Mouse (Mus musculus): ENCODE measurements around the gene Foxs1. TPM values are rescaled to one million over a fixed set of nuclear protein-coding genes. Genes with fewer than 3 reads are reported as not detected.

Gene Foxs1
- polyA plus RNA-seq, 1 experiment from 2014 or later = 1.1 TPM

DNA sequence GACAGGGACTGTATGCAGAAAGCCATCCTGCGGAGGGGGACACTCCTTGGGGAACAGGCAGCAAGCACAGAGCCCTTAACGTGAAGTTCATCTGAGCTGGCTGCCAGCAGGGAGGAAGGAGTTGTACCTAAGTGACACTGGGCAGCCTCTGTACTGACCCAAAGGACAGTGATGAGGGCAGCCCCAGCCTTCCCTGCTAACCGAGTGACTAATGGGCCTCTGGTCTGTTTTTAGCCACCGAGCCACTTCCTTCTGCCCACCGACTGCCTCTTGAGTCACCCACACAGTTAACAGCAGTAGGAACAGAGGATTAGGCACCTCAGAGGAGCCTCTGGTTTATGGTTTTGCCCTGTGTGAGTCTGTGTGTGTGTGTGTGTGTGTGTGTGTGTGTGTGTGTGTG, 5.6 kb downstream of the Foxs1 start:
- peaks cover 63% of the 10 kb centered on the region for H3K4me1 ChIP-seq (replicated peaks)
- H3K9me3 ChIP-seq (replicated peaks) = no peaks in the 10 kb centered on the region
- peaks cover 12% of the 10 kb centered on the region for H3K27me3 ChIP-seq (replicated peaks)
- H3K9ac ChIP-seq = no peak overlapping the region
- no peak overlapping the region for H3K27ac ChIP-seq (ENCODE audit: poor library complexity, severe bottlenecking)
- H3K36me3 ChIP-seq = no peaks in the 10 kb centered on the region
- no peak overlapping the region for H3K4me3 ChIP-seq
- 36% methylated on average over 5 of the region's 5 CpGs for WGBS
- H3K4me2 ChIP-seq = no peak overlapping the region
- ATAC-seq (ENCODE audit: insufficient number of reproducible peaks, low FRiP score) = no peak

DNA sequence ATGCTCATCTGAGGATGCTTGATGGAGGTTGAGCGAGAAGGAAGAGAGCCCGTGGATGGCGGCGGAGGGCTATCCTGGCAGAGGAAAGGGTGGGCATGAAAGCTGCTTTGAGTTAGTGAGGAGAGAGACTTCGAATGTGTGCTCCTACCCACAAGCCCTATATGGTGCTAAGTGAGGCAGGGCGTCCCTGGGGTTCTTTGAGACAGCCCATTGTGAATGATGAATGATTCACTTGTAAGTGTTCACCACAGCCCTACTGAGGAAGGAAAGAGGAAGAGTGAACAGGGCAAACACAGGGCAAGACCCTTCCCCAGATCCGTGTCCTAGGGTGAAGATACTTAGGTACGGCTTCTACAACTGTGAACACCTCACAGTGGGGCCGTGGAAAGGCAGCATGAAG, 6.1 kb downstream of the Foxs1 start:
- 77% methylated on average over 9 of the region's 9 CpGs for WGBS
- Histone ChIP-seq H3K4me1 (replicated peaks) (peaks cover 65% of the 10 kb centered on the region), H3K27ac (ENCODE audit: poor library complexity, severe bottlenecking) (no peak overlapping the region)

GRCm38 (mm10) chr2:152925189-152925872, 7.7 kb downstream of the Foxs1 start:
- no peak overlapping the region for H3K4me3 ChIP-seq
- ATAC-seq (ENCODE audit: insufficient number of reproducible peaks, low FRiP score) = peak; percentile 79
- no peak overlapping the region for H3K4me2 ChIP-seq
- H3K27me3 ChIP-seq (replicated peaks) = peaks cover 6% of the 10 kb centered on the region; the same call in 1 of the 2 replicates
- H3K36me3 ChIP-seq = no peaks in the 10 kb centered on the region
- no peaks in the 10 kb centered on the region for H3K9me3 ChIP-seq (replicated peaks)
- H3K4me1 ChIP-seq (replicated peaks) = peaks cover 54% of the 10 kb centered on the region
- 44% methylated on average over 11 of the region's 11 CpGs for WGBS
- H3K9ac ChIP-seq = 0 out of 2 replicates have a peak overlapping the region, but pooled peaks have one; percentile 3
- peak overlapping the region; percentile 63; the same call in 1 of the 2 replicates for H3K27ac ChIP-seq (ENCODE audit: poor library complexity, severe bottlenecking)

More for the DNA sequence above, 6.1 kb downstream of the Foxs1 start:
- peaks cover 8% of the 10 kb centered on the region; the same call in 1 of the 2 replicates for H3K27me3 ChIP-seq (replicated peaks)
- no peak overlapping the region for H3K4me3 ChIP-seq
- H3K9ac ChIP-seq = no peak overlapping the region
- H3K4me2 ChIP-seq = no peak overlapping the region
- H3K36me3 ChIP-seq = no peaks in the 10 kb centered on the region
- H3K9me3 ChIP-seq (replicated peaks) = no peaks in the 10 kb centered on the region
- ATAC-seq (ENCODE audit: insufficient number of reproducible peaks, low FRiP score) = no peak

- 57% methylated on average over 5 of the region's 5 CpGs for WGBS
- Histone ChIP-seq H3K36me3 (no peaks in the 10 kb centered on the region), H3K4me1 (replicated peaks) (peaks cover 47% of the 10 kb centered on the region), H3K27me3 (replicated peaks) (no peaks in the 10 kb centered on the region), H3K9ac (no peak overlapping the region), H3K4me2 (no peak overlapping the region), H3K9me3 (replicated peaks) (no peaks in the 10 kb centered on the region), H3K27ac (ENCODE audit: poor library complexity, severe bottlenecking) (no peak overlapping the region), H3K4me3 (no peak overlapping the region)
- ATAC-seq (ENCODE audit: insufficient number of reproducible peaks, low FRiP score) = no peak
Measured at GRCm38 (mm10) chr2:152924543-152924942, 8.5 kb downstream of the Foxs1 start.

DNA sequence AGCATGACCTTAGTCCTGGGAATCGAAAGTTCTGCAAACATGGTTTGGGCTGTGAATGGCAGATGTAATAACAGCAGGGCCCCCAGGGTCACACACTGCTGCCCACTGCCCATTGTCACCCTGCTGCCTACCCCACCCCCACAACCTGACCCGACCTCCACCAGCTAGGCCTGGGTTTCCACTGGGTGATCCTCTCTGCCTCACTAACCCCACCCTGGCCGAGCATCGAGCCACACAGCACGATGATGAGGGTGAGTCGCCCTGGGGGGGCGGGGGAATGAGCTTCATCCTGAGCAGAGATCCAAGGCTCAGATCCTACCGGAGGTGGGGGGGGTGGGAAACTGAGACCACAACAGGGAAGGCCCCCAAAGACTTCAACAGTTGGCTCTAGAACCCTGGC, 8.9 kb downstream of the Foxs1 start:
- 68% methylated on average over 8 of the region's 8 CpGs for WGBS
- Histone ChIP-seq H3K4me3 (no peak overlapping the region), H3K9me3 (replicated peaks) (no peaks in the 10 kb centered on the region), H3K4me2 (no peak overlapping the region), H3K4me1 (replicated peaks) (peaks cover 49% of the 10 kb centered on the region), H3K27ac (ENCODE audit: poor library complexity, severe bottlenecking) (no peak overlapping the region), H3K27me3 (replicated peaks) (no peaks in the 10 kb centered on the region), H3K9ac (no peak overlapping the region), H3K36me3 (no peaks in the 10 kb centered on the region)
- ATAC-seq (ENCODE audit: insufficient number of reproducible peaks, low FRiP score) = no peak

DNA sequence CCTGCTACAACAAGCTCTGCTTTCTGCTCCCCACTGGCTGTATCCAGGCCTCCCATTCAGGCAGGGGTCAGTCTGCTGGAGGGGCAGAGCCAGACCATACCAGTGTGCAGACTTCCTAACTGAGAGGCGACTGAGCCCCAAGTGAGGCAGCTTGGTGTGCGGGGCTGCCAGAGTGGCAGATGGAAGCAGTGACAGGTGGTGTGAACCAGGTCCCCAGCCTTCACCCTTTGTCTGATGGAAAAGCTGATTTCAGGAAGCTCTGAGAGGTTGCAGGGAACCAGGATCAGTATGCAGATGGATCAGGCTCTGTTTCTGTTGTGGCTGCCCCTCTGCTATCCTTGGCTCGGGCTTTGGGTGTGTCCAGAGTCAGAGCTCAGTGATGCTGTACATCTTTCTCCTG, 9.4 kb downstream of the Foxs1 start:
- Histone ChIP-seq H3K4me1 (replicated peaks) (peaks cover 49% of the 10 kb centered on the region), H3K4me2 (no peak overlapping the region), H3K27ac (ENCODE audit: poor library complexity, severe bottlenecking) (no peak overlapping the region), H3K36me3 (no peaks in the 10 kb centered on the region), H3K9ac (no peak overlapping the region), H3K4me3 (no peak overlapping the region), H3K9me3 (replicated peaks) (no peaks in the 10 kb centered on the region), H3K27me3 (replicated peaks) (no peaks in the 10 kb centered on the region)
- no peak for ATAC-seq (ENCODE audit: insufficient number of reproducible peaks, low FRiP score)
- 67% methylated on average over 3 of the region's 3 CpGs for WGBS

- H3K4me1 ChIP-seq (replicated peaks) = peaks cover 51% of the 10 kb centered on the region
- no peak; the same call in 1 of the 2 replicates for ATAC-seq (ENCODE audit: insufficient number of reproducible peaks, low FRiP score)
- H3K27me3 ChIP-seq (replicated peaks) = peaks cover under 1% of the 10 kb centered on the region; the same call in 1 of the 2 replicates
- no peaks in the 10 kb centered on the region for H3K36me3 ChIP-seq
- H3K9ac ChIP-seq = no peak overlapping the region
- H3K9me3 ChIP-seq (replicated peaks) = no peaks in the 10 kb centered on the region
- WGBS = 26% methylated on average over 7 of the region's 7 CpGs
- no peak overlapping the region for H3K4me2 ChIP-seq
- H3K4me3 ChIP-seq = no peak overlapping the region
- no peak overlapping the region for H3K27ac ChIP-seq (ENCODE audit: poor library complexity, severe bottlenecking)
Measured at GRCm38 (mm10) chr2:152922376-152922775, 10.6 kb downstream of the Foxs1 start.

GRCm38 (mm10) chr2:152917671-152918070, 15.3 kb downstream of the Foxs1 start:
- Histone ChIP-seq H3K4me2 (no peak overlapping the region), H3K36me3 (no peaks in the 10 kb centered on the region), H3K4me3 (no peak overlapping the region), H3K9ac (no peak overlapping the region), H3K9me3 (replicated peaks) (no peaks in the 10 kb centered on the region), H3K4me1 (replicated peaks) (peaks cover 31% of the 10 kb centered on the region), H3K27me3 (replicated peaks) (peaks cover 18% of the 10 kb centered on the region), H3K27ac (ENCODE audit: poor library complexity, severe bottlenecking) (no peak overlapping the region)
- 45% methylated on average over 9 of the region's 9 CpGs for WGBS
- ATAC-seq (ENCODE audit: insufficient number of reproducible peaks, low FRiP score) = no peak

GRCm38 (mm10) chr2:152916111-152916510, 16.9 kb downstream of the Foxs1 start:
- WGBS = 47% methylated on average over 5 of the region's 5 CpGs
- H3K27ac ChIP-seq (ENCODE audit: poor library complexity, severe bottlenecking) = no peak overlapping the region
- H3K4me2 ChIP-seq = no peak overlapping the region
- H3K27me3 ChIP-seq (replicated peaks) = peaks cover 34% of the 10 kb centered on the region
- H3K36me3 ChIP-seq = no peaks in the 10 kb centered on the region
- no peak overlapping the region for H3K4me3 ChIP-seq
- H3K9ac ChIP-seq = no peak overlapping the region
- no peak for ATAC-seq (ENCODE audit: insufficient number of reproducible peaks, low FRiP score)
- peaks cover 26% of the 10 kb centered on the region for H3K4me1 ChIP-seq (replicated peaks)
- H3K9me3 ChIP-seq (replicated peaks) = no peaks in the 10 kb centered on the region

- ATAC-seq (ENCODE audit: insufficient number of reproducible peaks, low FRiP score) = no peak
- H3K27me3 ChIP-seq (replicated peaks) = peaks cover 41% of the 10 kb centered on the region
- H3K9ac ChIP-seq = no peak overlapping the region
- no peaks in the 10 kb centered on the region for H3K36me3 ChIP-seq
- WGBS = 59% methylated on average over 4 of the region's 4 CpGs
- no peak overlapping the region for H3K4me2 ChIP-seq
- peaks cover 29% of the 10 kb centered on the region for H3K4me1 ChIP-seq (replicated peaks)
- H3K4me3 ChIP-seq = no peak overlapping the region
- H3K9me3 ChIP-seq (replicated peaks) = no peaks in the 10 kb centered on the region
- no peak overlapping the region for H3K27ac ChIP-seq (ENCODE audit: poor library complexity, severe bottlenecking)
Measured at GRCm38 (mm10) chr2:152915453-152915852, 17.6 kb downstream of the Foxs1 start.

GRCm38 (mm10) chr2:152914310-152915120, 18.5 kb downstream of the Foxs1 start:
- H3K27me3 ChIP-seq (replicated peaks) = peaks cover 47% of the 10 kb centered on the region
- no peaks in the 10 kb centered on the region for H3K9me3 ChIP-seq (replicated peaks)
- no peaks in the 10 kb centered on the region for H3K36me3 ChIP-seq
- peak overlapping the region; percentile 52 for H3K9ac ChIP-seq
- H3K4me2 ChIP-seq = peak overlapping the region; percentile 63
- H3K27ac ChIP-seq (ENCODE audit: poor library complexity, severe bottlenecking) = no peak overlapping the region
- WGBS = 3% methylated on average over 18 of the region's 18 CpGs
- H3K4me1 ChIP-seq (replicated peaks) = peaks cover 29% of the 10 kb centered on the region
- ATAC-seq (ENCODE audit: insufficient number of reproducible peaks, low FRiP score) = peak; percentile 41
- peak overlapping the region; percentile 28 for H3K4me3 ChIP-seq

Data from heart, embryonic 12.5 days (tissue).